Mouse (Mus musculus): Measurements from ENCODE around the gene Tekt3.

Gene Tekt3

DNA sequence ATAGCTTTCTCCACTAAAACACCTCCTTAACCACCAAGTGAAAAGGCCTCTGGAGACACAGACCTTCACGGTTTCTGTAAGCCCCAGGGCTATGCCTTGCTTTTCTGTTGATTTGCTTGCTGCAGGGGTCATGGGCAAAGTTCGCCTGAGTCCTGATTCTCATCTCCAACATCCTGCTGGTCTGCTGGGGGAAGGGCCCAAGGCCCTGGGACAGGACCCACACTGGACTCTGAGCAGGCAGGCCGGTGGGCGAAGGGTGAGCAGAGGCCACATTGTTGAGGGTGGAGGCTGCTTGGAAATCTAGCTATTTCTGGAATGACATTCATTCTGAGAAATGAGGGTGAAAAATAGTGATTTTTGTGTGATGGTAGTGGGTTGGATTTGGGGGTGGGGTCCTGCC is 81.4 kb downstream of the Tekt3 start:
- in situ Hi-C loops (cut with MboI, MseI), result no loop called here

DNA sequence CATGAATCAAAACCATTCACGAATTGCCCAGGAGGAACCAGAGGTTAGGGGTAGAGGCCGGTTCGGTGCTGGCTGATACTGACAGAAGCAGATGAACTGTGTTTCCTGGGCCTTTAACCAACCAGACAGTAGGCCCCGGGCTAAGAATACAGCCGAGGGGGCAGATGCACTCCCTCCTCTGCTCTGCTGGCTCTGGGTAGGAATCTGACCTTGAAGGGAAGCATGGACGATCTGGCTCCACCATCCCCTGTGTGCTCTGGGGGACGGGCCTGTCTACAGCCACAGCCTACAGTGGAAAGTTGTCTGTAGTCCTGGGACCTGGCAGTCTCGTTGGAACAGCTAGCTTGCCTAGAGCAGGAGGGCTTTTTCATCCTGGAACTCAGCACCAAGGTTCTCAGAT is 82.0 kb downstream of the Tekt3 start:
- in situ Hi-C loops (cut with MboI, MseI), result no loop called here

Data from regulatory T cell (primary cell).